Mouse (Mus musculus): Measurements from ENCODE around the gene Gpr182. TPM values are rescaled to one million over a fixed set of nuclear protein-coding genes. Genes with fewer than 3 reads are reported as not detected.

Gene Gpr182
- polyA plus RNA-seq, 1 experiment from 2014 or later = 15.6 TPM

DNA sequence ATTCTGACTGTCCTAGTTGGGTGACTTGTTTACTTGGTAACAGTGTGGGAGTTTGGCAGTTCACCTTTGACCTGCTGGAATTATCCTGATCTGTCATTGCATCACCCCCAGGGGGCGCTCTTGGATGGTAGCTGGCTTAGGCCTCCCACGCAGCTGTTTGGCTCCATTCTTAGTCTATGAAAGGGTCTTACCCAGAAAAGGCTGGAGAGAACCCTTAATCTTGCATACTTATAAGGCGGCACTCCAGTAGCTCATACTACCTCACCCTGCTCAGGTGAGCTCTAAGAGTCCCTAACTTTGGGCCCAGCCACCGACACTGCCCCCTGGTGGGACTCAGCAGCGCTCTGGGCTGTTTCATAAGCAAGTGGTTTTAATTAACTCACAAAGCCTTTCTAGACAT lies 6.9 kb downstream of the Gpr182 start:
- no peak for ATAC-seq (ENCODE audit: low read depth)
- H3K36me3 ChIP-seq (ENCODE audit: control insufficient read depth, insufficient read depth) = peaks cover 33% of the 10 kb centered on the region

DNA sequence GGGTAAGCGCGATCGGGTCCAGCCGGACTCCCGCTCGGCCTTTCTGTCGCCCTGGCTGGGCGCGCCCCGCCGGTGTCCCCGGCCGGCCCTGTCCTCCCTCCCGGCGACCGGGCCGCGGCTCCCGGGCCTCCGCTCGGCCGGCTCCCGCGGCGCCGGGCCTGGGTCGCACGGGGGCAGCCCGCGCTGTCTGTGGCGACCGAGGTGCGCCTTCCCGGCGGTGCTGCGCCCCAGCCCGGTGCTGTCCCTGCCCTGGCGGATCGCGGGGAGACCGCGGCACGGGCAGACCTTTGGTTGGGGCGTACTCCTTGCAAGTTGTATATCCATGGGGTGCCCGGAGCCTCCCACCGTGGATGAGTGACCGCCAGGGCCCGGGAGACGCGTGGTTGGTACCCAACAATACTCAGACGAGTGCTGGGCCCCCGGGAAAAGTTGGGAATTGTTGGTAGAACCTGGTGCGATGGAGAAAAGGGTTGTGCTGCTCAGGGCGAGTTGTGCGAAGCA lies 11.8 kb downstream of the Gpr182 start:
- WGBS (ENCODE audit: insufficient replicate concordance) = under 1% methylated on average over 53 of the region's 55 CpGs
- H3K36me3 ChIP-seq (ENCODE audit: control insufficient read depth, insufficient read depth) = peaks cover 30% of the 10 kb centered on the region
- peak overlapping the region; percentile 86 for H3K4me2 ChIP-seq (ENCODE audit: low read depth, low read length)
- peak; percentile 25 for ATAC-seq (ENCODE audit: low read depth)
- peak overlapping the region; percentile 85 for H3K9ac ChIP-seq (ENCODE audit: low read depth, low read length)
- peak overlapping the region; percentile 70 for H3K27ac ChIP-seq (ENCODE audit: low read length)
- H3K27me3 ChIP-seq (ENCODE audit: control insufficient read depth, insufficient read depth, low read depth, low read length) = no peaks in the 10 kb centered on the region
- no peaks in the 10 kb centered on the region; the same call in 1 of the 2 replicates for H3K9me3 ChIP-seq (replicated peaks; ENCODE audit: control insufficient read depth, low read length)
- peaks cover 36% of the 10 kb centered on the region for H3K4me1 ChIP-seq (ENCODE audit: control insufficient read depth, low read depth, low read length)
- H3K4me3 ChIP-seq (ENCODE audit: low read depth, low read length) = peak overlapping the region; percentile 75

More for the DNA sequence above, 6.9 kb downstream of the Gpr182 start:
- no peak overlapping the region for H3K4me2 ChIP-seq (ENCODE audit: low read depth, low read length)
- peaks cover 8% of the 10 kb centered on the region for H3K4me1 ChIP-seq (ENCODE audit: control insufficient read depth, low read depth, low read length)
- H3K4me3 ChIP-seq (ENCODE audit: low read depth, low read length) = no peak overlapping the region
- H3K27ac ChIP-seq (ENCODE audit: low read length) = no peak overlapping the region
- no peaks in the 10 kb centered on the region for H3K27me3 ChIP-seq (ENCODE audit: control insufficient read depth, insufficient read depth, low read depth, low read length)
- WGBS (ENCODE audit: insufficient replicate concordance) = 67% methylated on average over 5 of the region's 5 CpGs
- H3K9me3 ChIP-seq (replicated peaks; ENCODE audit: control insufficient read depth, low read length) = no peaks in the 10 kb centered on the region
- no peak overlapping the region for H3K9ac ChIP-seq (ENCODE audit: low read depth, low read length)

DNA sequence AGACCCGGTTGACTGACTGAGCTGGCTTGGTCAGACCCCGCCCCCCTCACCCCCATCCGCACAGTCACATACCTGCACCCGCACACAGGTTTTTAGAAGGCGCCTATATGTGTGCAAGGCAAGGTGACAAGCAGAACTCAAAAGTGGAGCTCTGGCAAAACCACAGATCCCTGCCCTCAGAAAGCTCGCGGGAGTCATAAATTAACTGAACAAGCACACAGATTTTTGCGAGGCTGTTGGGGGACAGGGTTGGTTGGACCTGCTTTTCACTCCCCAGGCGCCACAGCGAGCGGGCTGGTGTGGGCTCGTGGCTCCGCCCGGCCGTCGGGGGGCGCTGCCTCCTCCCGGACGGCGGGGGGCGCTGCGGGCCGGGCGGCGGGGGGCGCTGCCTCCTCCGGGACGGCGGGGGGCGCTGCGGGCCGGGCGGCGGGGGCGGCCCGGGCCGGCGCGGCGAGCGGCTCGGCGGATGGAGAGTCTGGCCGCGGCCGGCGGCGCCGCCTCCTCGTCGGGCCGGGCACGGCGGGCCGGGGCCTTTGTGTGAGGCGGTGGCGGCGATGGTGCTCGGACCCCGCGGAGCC lies 12.4 kb downstream of the Gpr182 start, which contains the start of gene Zbtb39:
Gene Zbtb39, plus strand, starts transcription at position 456 of the 578 bp plus-strand sequence.
- Histone ChIP-seq H3K27ac (ENCODE audit: low read length) (peak within 1 kb of the TSS; percentile 84), H3K4me1 (ENCODE audit: control insufficient read depth, low read depth, low read length) (peaks cover 40% of the 10 kb centered on the region), H3K9ac (ENCODE audit: low read depth, low read length) (peak within 1 kb of the TSS; percentile 85), H3K4me3 (ENCODE audit: low read depth, low read length) (peak within 1 kb of the TSS; percentile 75), H3K9me3 (replicated peaks; ENCODE audit: control insufficient read depth, low read length) (no peaks in the 10 kb centered on the region; the same call in 1 of the 2 replicates), H3K27me3 (ENCODE audit: control insufficient read depth, insufficient read depth, low read depth, low read length) (no peaks in the 10 kb centered on the region), H3K4me2 (ENCODE audit: low read depth, low read length) (peak within 1 kb of the TSS; percentile 86), H3K36me3 (ENCODE audit: control insufficient read depth, insufficient read depth) (peaks cover 25% of the 10 kb centered on the region)
- ATAC-seq (ENCODE audit: low read depth) = peak; percentile 72
- WGBS (ENCODE audit: insufficient replicate concordance) = 1% methylated on average over 42 of the region's 61 CpGs

DNA sequence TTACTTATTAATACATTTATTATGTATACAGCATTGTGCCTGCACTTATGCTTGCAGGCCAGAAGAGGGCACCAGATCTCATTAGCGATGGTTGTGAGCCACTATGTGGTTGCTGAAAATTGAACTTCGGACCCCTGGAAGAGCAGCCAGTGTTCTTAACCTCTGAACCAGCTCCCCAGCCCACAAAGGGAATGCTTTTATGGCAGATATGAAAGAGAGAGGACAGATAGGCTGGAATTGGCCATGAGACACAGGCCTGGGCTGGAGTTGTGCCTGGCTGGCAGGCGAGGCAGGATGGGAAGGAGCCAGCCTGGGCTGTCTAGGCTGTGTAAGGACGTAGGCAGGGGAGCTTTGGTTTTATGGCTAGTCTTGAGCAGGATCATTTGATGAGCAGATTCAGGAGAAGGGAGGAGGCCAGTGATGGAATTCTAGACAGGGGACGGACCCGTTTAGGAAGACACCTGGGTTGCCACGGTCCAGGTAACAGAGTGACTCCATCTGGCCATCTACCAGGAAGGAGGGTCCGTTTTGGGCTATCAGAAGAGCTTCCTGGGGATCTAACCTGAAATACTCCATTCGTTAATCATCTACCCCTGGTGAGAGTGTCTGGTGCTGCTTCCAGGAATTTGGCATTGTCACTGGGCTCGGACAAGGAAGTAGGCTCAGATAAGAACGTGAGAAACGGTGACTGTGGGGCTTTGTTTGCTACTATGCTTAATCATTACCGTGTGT lies 13.2 kb downstream of the Gpr182 start:
- WGBS (ENCODE audit: insufficient replicate concordance) = 26% methylated on average over 13 of the region's 13 CpGs
- Histone ChIP-seq H3K4me1 (ENCODE audit: control insufficient read depth, low read depth, low read length) (peaks cover 48% of the 10 kb centered on the region), H3K4me2 (ENCODE audit: low read depth, low read length) (peak overlapping the region; percentile 86), H3K27ac (ENCODE audit: low read length) (peak overlapping the region; percentile 84), H3K9me3 (replicated peaks; ENCODE audit: control insufficient read depth, low read length) (no peaks in the 10 kb centered on the region; the same call in 1 of the 2 replicates), H3K36me3 (ENCODE audit: control insufficient read depth, insufficient read depth) (peaks cover 16% of the 10 kb centered on the region), H3K4me3 (ENCODE audit: low read depth, low read length) (peak overlapping the region; percentile 75), H3K27me3 (ENCODE audit: control insufficient read depth, insufficient read depth, low read depth, low read length) (no peaks in the 10 kb centered on the region), H3K9ac (ENCODE audit: low read depth, low read length) (peak overlapping the region; percentile 28; the same call in 1 of the 2 replicates)
- peak; percentile 40 for ATAC-seq (ENCODE audit: low read depth)

DNA sequence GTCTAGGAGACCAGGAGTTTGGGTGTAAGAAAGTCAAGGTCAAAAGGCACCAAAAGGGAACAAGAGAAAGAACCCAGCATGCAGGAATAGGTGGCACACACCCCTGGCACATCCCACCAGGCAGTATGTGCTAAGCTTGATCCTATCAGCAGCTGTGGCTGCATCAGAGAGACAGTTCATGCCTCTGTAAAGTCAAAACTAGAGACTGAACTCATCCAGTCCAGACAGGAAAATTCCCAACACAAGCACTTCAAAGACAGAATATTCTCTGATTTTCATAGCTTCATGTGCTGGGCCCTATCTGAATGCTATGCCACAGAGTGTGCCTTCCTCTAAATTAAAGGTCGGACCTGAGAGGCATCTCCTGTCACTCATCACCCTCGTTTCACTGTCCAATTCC lies 14.0 kb downstream of the Gpr182 start:
- H3K4me2 ChIP-seq (ENCODE audit: low read depth, low read length) = peak overlapping the region; percentile 16; the same call in 1 of the 2 replicates
- H3K4me1 ChIP-seq (ENCODE audit: control insufficient read depth, low read depth, low read length) = peaks cover 50% of the 10 kb centered on the region
- 19% methylated on average over 2 of the region's 2 CpGs for WGBS (ENCODE audit: insufficient replicate concordance)
- no peaks in the 10 kb centered on the region for H3K27me3 ChIP-seq (ENCODE audit: control insufficient read depth, insufficient read depth, low read depth, low read length)
- H3K36me3 ChIP-seq (ENCODE audit: control insufficient read depth, insufficient read depth) = peaks cover 9% of the 10 kb centered on the region
- no peak for ATAC-seq (ENCODE audit: low read depth)
- H3K4me3 ChIP-seq (ENCODE audit: low read depth, low read length) = no peak overlapping the region
- H3K9me3 ChIP-seq (replicated peaks; ENCODE audit: control insufficient read depth, low read length) = no peaks in the 10 kb centered on the region; the same call in 1 of the 2 replicates
- peak overlapping the region; percentile 60; the same call in 1 of the 2 replicates for H3K27ac ChIP-seq (ENCODE audit: low read length)
- H3K9ac ChIP-seq (ENCODE audit: low read depth, low read length) = no peak overlapping the region

DNA sequence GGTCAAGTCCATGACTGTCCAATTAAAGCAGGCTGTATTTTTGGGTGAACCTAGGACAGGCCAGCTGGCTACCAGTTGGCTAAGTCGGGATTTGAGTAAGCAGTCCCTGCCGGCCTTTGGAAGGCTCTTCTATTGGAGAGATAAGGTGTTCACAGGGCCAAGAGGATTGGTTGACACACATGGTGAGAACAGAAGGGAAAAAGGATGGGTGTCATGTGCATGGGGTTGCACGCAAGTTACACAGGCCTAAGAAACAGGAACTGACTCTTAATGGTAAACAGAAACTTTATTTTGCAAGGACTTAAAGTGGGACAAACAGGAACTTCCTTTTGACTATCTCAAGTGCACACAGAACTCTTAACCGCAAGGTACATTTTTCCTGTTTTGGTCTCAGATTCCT lies 14.6 kb downstream of the Gpr182 start:
- Histone ChIP-seq H3K9me3 (replicated peaks; ENCODE audit: control insufficient read depth, low read length) (no peaks in the 10 kb centered on the region; the same call in 1 of the 2 replicates), H3K4me2 (ENCODE audit: low read depth, low read length) (no peak overlapping the region), H3K4me3 (ENCODE audit: low read depth, low read length) (no peak overlapping the region), H3K27ac (ENCODE audit: low read length) (peak overlapping the region; percentile 27; the same call in 1 of the 2 replicates), H3K9ac (ENCODE audit: low read depth, low read length) (no peak overlapping the region), H3K36me3 (ENCODE audit: control insufficient read depth, insufficient read depth) (peaks cover 2% of the 10 kb centered on the region), H3K27me3 (ENCODE audit: control insufficient read depth, insufficient read depth, low read depth, low read length) (no peaks in the 10 kb centered on the region), H3K4me1 (ENCODE audit: control insufficient read depth, low read depth, low read length) (peaks cover 54% of the 10 kb centered on the region)
- 24% methylated on average over 4 of the region's 4 CpGs for WGBS (ENCODE audit: insufficient replicate concordance)
- no peak for ATAC-seq (ENCODE audit: low read depth)

DNA sequence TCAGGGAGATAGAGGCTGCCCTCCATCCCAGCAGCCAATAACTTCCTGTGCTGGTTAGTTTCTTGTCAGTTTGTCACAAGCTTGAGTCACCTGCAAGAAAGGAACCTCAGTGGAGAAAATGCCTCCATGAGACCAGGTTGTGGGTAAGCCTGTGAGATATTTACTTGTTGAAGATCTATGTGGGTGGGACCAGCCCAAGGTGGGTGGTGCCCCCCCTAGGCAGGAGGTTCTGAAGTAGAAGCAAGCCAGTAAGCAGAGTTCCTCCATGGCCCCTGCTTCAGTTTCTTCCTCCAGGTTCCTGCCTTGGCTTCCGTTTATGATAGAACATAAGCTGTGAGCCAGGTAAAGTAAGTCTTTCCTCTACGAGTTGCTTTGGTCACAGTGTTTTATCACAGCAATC lies 15.3 kb downstream of the Gpr182 start:
- H3K27ac ChIP-seq (ENCODE audit: low read length) = no peak overlapping the region
- ATAC-seq (ENCODE audit: low read depth) = no peak
- H3K27me3 ChIP-seq (ENCODE audit: control insufficient read depth, insufficient read depth, low read depth, low read length) = no peaks in the 10 kb centered on the region
- H3K36me3 ChIP-seq (ENCODE audit: control insufficient read depth, insufficient read depth) = no peaks in the 10 kb centered on the region
- H3K9me3 ChIP-seq (replicated peaks; ENCODE audit: control insufficient read depth, low read length) = no peaks in the 10 kb centered on the region; the same call in 1 of the 2 replicates
- H3K4me3 ChIP-seq (ENCODE audit: low read depth, low read length) = no peak overlapping the region
- peaks cover 56% of the 10 kb centered on the region for H3K4me1 ChIP-seq (ENCODE audit: control insufficient read depth, low read depth, low read length)
- H3K9ac ChIP-seq (ENCODE audit: low read depth, low read length) = no peak overlapping the region
- WGBS (ENCODE audit: insufficient replicate concordance) = 29% methylated on average over 2 of the region's 2 CpGs
- no peak overlapping the region for H3K4me2 ChIP-seq (ENCODE audit: low read depth, low read length)

DNA sequence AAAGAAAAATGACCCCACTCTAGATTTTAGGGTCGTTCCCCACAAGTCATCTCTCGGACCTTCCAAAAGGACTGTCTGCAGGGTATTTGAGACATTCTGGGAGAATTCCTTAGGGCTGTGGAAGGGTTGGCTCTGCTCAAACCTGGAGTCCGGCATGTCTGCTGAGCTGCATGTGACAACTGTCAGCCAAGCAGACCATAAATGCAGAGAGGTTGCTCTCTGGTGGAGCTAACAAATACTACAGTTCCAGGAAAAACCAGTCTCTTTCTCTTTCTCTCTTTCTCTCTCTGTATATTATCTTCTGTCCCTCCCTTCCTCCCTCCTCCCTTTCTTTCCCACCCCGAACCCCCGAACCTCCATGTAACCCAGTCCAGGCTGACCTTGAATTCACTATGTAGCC lies 17.1 kb downstream of the Gpr182 start:
- WGBS (ENCODE audit: insufficient replicate concordance) = 22% methylated on average over 5 of the region's 5 CpGs
- H3K4me2 ChIP-seq (ENCODE audit: low read depth, low read length) = no peak overlapping the region
- ATAC-seq (ENCODE audit: low read depth) = no peak
- peaks cover 68% of the 10 kb centered on the region for H3K4me1 ChIP-seq (ENCODE audit: control insufficient read depth, low read depth, low read length)
- H3K9ac ChIP-seq (ENCODE audit: low read depth, low read length) = no peak overlapping the region; the same call in 1 of the 2 replicates
- H3K9me3 ChIP-seq (replicated peaks; ENCODE audit: control insufficient read depth, low read length) = no peaks in the 10 kb centered on the region; the same call in 1 of the 2 replicates
- no peaks in the 10 kb centered on the region for H3K27me3 ChIP-seq (ENCODE audit: control insufficient read depth, insufficient read depth, low read depth, low read length)
- H3K27ac ChIP-seq (ENCODE audit: low read length) = no peak overlapping the region
- no peaks in the 10 kb centered on the region for H3K36me3 ChIP-seq (ENCODE audit: control insufficient read depth, insufficient read depth)
- no peak overlapping the region for H3K4me3 ChIP-seq (ENCODE audit: low read depth, low read length)

All from liver, embryonic 16.5 days (tissue).